Mouse (Mus musculus) heart, embryonic 12.5 days (tissue): ENCODE results near the gene 4930558K02Rik. TPM values are rescaled to one million over a fixed set of nuclear protein-coding genes. Genes with fewer than 3 reads are reported as not detected.

Experiments
- ATAC-seq: fragments of 200-750 bp; cut with Nextera tagmentation; 2 replicates; pipeline ENCODE4 v1.8.0; 2017; ENCODE audit warnings: moderate TSS enrichment, moderate library complexity; ENCODE audit not compliant: insufficient number of reproducible peaks, low FRiP score
- H3K27ac ChIP-seq: fragments of 300-500 bp; sonication (generic); 2 replicates; pipeline ENCODE4 v1.5.1; 2016; ENCODE audit warnings: mild to moderate bottlenecking, moderate library complexity; ENCODE audit not compliant: poor library complexity, severe bottlenecking
- H3K27me3 ChIP-seq: fragments of 300-500 bp; sonication (generic); replicated peaks from 2 replicates; pipeline ENCODE4 v1.6.1; 2016; ENCODE audit warnings: mild to moderate bottlenecking, moderate library complexity
- H3K36me3 ChIP-seq: fragments of 300-500 bp; sonication (generic); 2 replicates; pipeline ENCODE4 v1.6.1; 2016; ENCODE audit warnings: mild to moderate bottlenecking, moderate library complexity
- H3K4me1 ChIP-seq: fragments of 300-500 bp; sonication (generic); replicated peaks from 2 replicates; pipeline ENCODE4 v1.6.1; 2016; ENCODE audit warnings: mild to moderate bottlenecking
- H3K4me2 ChIP-seq: fragments of 300-500 bp; sonication (generic); 2 replicates; pipeline ENCODE4 v1.6.1; 2016; ENCODE audit warnings: mild to moderate bottlenecking, moderate library complexity
- H3K4me3 ChIP-seq: fragments of 300-500 bp; sonication (generic); 2 replicates; pipeline ENCODE4 v1.5.1; 2016; ENCODE audit warnings: mild to moderate bottlenecking
- H3K9ac ChIP-seq: fragments of 300-500 bp; sonication (generic); 2 replicates; pipeline ENCODE4 v1.6.1; 2016; ENCODE audit warnings: mild to moderate bottlenecking, moderate library complexity
- H3K9me3 ChIP-seq: fragments of 300-500 bp; sonication (generic); replicated peaks from 2 replicates; pipeline ENCODE4 v1.6.1; 2016; ENCODE audit warnings: mild to moderate bottlenecking, moderate library complexity
- WGBS: fragments of 180-500 bp; shearing (Covaris S2); methylation state at CpG from one replicate; pipeline ENCODE4 v1.1.7; 2016; 5-methylcytosine and 5-hydroxymethylcytosine counted together
- polyA plus RNA-seq: library from polyadenylated mRNA; unstranded; fragments of >200 nt; fragmentation: Nextera tagmentation; extraction: Ambion mirVana; gene quantifications from 2 replicates; pipeline ENCODE4 v1.2.1, GENCODE M21; 2016

The 4930558K02Rik gene
- polyA plus RNA-seq, 1 experiment from 2014 or later: not detected

- ATAC-seq: no peak
- Histone ChIP-seq H3K4me1 (peaks cover 48% of the 10 kb centered on the region), H3K9ac (no peak overlapping the region), H3K27me3 (no peaks in the 10 kb centered on the region), H3K4me3 (no peak overlapping the region), H3K4me2 (no peak overlapping the region), H3K9me3 (no peaks in the 10 kb centered on the region), H3K27ac (peak overlapping the region; percentile 73), H3K36me3 (no peaks in the 10 kb centered on the region)
- WGBS: 36% methylated on average over 8 of the region's 8 CpGs
These were observed 29.2 kb upstream of the 4930558K02Rik start for GRCm38 (mm10) chr1:162008631-162009067.

- Histone ChIP-seq H3K4me2 (no peak overlapping the region), H3K9ac (no peak overlapping the region), H3K36me3 (no peaks in the 10 kb centered on the region), H3K4me1 (peaks cover 46% of the 10 kb centered on the region), H3K4me3 (no peak overlapping the region), H3K27ac (peak overlapping the region; percentile 73), H3K27me3 (no peaks in the 10 kb centered on the region), H3K9me3 (no peaks in the 10 kb centered on the region)
- no peak for ATAC-seq
- WGBS: 46% methylated on average over 4 of the region's 4 CpGs
These were observed 28.8 kb upstream of the 4930558K02Rik start for GRCm38 (mm10) chr1:162008208-162008607.

- peak overlapping the region; percentile 6; the same call in 1 of the 2 replicates for H3K27ac ChIP-seq
- WGBS: 63% methylated on average over 9 of the region's 9 CpGs
- no peak overlapping the region for H3K4me2 ChIP-seq
- H3K4me3 ChIP-seq: no peak overlapping the region
- no peaks in the 10 kb centered on the region for H3K27me3 ChIP-seq
- no peaks in the 10 kb centered on the region for H3K36me3 ChIP-seq
- ATAC-seq: no peak
- no peak overlapping the region for H3K9ac ChIP-seq
- H3K4me1 ChIP-seq: peaks cover 36% of the 10 kb centered on the region
- H3K9me3 ChIP-seq: no peaks in the 10 kb centered on the region
These were observed 26.7 kb upstream of the 4930558K02Rik start for GRCm38 (mm10) chr1:162006109-162006508.

GRCm38 (mm10) chr1:162004821-162005770 is 25.7 kb upstream of the 4930558K02Rik start:
- WGBS: 51% methylated on average over 23 of the region's 23 CpGs
- peak; percentile 79 for ATAC-seq

GRCm38 (mm10) chr1:162004518-162004780 is 25.0 kb upstream of the 4930558K02Rik start:
- Histone ChIP-seq H3K9ac (0 out of 2 replicates have a peak overlapping the region, but pooled peaks have one; percentile 33), H3K4me2 (peak overlapping the region; percentile 18; the same call in 1 of the 2 replicates), H3K4me3 (no peak overlapping the region), H3K27ac (peak overlapping the region; percentile 81), H3K27me3 (no peaks in the 10 kb centered on the region), H3K36me3 (no peaks in the 10 kb centered on the region), H3K9me3 (no peaks in the 10 kb centered on the region), H3K4me1 (peaks cover 42% of the 10 kb centered on the region)
- ATAC-seq: no peak
- 34% methylated on average over 7 of the region's 7 CpGs for WGBS

More at GRCm38 (mm10) chr1:162004821-162005770, 25.7 kb upstream of the 4930558K02Rik start:
- Histone ChIP-seq H3K9ac (0 out of 2 replicates have a peak overlapping the region, but pooled peaks have one; percentile 33), H3K27me3 (no peaks in the 10 kb centered on the region), H3K36me3 (no peaks in the 10 kb centered on the region), H3K4me1 (peaks cover 37% of the 10 kb centered on the region), H3K27ac (peak overlapping the region; percentile 81), H3K4me2 (peak overlapping the region; percentile 18), H3K4me3 (no peak overlapping the region), H3K9me3 (no peaks in the 10 kb centered on the region)

GRCm38 (mm10) chr1:162003729-162004517 is 24.5 kb upstream of the 4930558K02Rik start:
- Histone ChIP-seq H3K4me1 (peaks cover 40% of the 10 kb centered on the region), H3K4me3 (no peak overlapping the region), H3K4me2 (peak overlapping the region; percentile 18; the same call in 1 of the 2 replicates), H3K27ac (peak overlapping the region; percentile 81), H3K27me3 (no peaks in the 10 kb centered on the region), H3K36me3 (no peaks in the 10 kb centered on the region), H3K9me3 (no peaks in the 10 kb centered on the region), H3K9ac (0 out of 2 replicates have a peak overlapping the region, but pooled peaks have one; percentile 33)
- WGBS: 56% methylated on average over 14 of the region's 14 CpGs
- ATAC-seq: no peak

- Histone ChIP-seq H3K4me2 (no peak overlapping the region), H3K27me3 (no peaks in the 10 kb centered on the region), H3K4me1 (peaks cover 28% of the 10 kb centered on the region), H3K9ac (no peak overlapping the region), H3K36me3 (no peaks in the 10 kb centered on the region), H3K27ac (no peak overlapping the region), H3K9me3 (no peaks in the 10 kb centered on the region), H3K4me3 (no peak overlapping the region)
- 83% methylated on average over 8 of the region's 8 CpGs for WGBS
- ATAC-seq: no peak
These were observed 21.9 kb upstream of the 4930558K02Rik start for GRCm38 (mm10) chr1:162001328-162001727.

GRCm38 (mm10) chr1:161999882-162000371 is 20.5 kb upstream of the 4930558K02Rik start:
- Histone ChIP-seq H3K4me1 (peaks cover 23% of the 10 kb centered on the region), H3K4me2 (peak overlapping the region; percentile 50), H3K36me3 (no peaks in the 10 kb centered on the region), H3K9ac (peak overlapping the region; percentile 57), H3K4me3 (no peak overlapping the region), H3K27ac (peak overlapping the region; percentile 58), H3K9me3 (no peaks in the 10 kb centered on the region), H3K27me3 (no peaks in the 10 kb centered on the region)
- ATAC-seq: peak; percentile 56; the same call in 1 of the 2 replicates
- 9% methylated on average over 4 of the region's 4 CpGs for WGBS

GRCm38 (mm10) chr1:161999338-161999737 is 19.9 kb upstream of the 4930558K02Rik start:
- H3K36me3 ChIP-seq: no peaks in the 10 kb centered on the region
- peak overlapping the region; percentile 58 for H3K27ac ChIP-seq
- no peaks in the 10 kb centered on the region for H3K9me3 ChIP-seq
- no peak for ATAC-seq
- H3K9ac ChIP-seq: no peak overlapping the region
- no peaks in the 10 kb centered on the region for H3K27me3 ChIP-seq
- WGBS: 34% methylated on average over 5 of the region's 5 CpGs
- H3K4me3 ChIP-seq: no peak overlapping the region
- H3K4me1 ChIP-seq: peaks cover 17% of the 10 kb centered on the region
- peak overlapping the region; percentile 50; the same call in 1 of the 2 replicates for H3K4me2 ChIP-seq

- Histone ChIP-seq H3K4me3 (no peak overlapping the region), H3K4me2 (no peak overlapping the region), H3K9me3 (no peaks in the 10 kb centered on the region), H3K36me3 (no peaks in the 10 kb centered on the region), H3K9ac (no peak overlapping the region), H3K27ac (no peak overlapping the region), H3K27me3 (no peaks in the 10 kb centered on the region), H3K4me1 (peaks cover 12% of the 10 kb centered on the region)
- WGBS: 61% methylated on average over 4 of the region's 4 CpGs
- ATAC-seq: no peak
These were observed 19.3 kb upstream of the 4930558K02Rik start for GRCm38 (mm10) chr1:161998781-161999180.

- 73% methylated on average over 7 of the region's 7 CpGs for WGBS
- no peak for ATAC-seq
- Histone ChIP-seq H3K27me3 (no peaks in the 10 kb centered on the region), H3K36me3 (no peaks in the 10 kb centered on the region), H3K4me2 (no peak overlapping the region), H3K9me3 (no peaks in the 10 kb centered on the region), H3K4me3 (no peak overlapping the region), H3K9ac (no peak overlapping the region), H3K27ac (no peak overlapping the region), H3K4me1 (no peaks in the 10 kb centered on the region)
These were observed 13.0 kb upstream of the 4930558K02Rik start for GRCm38 (mm10) chr1:161992389-161992788.
